Mouse (Mus musculus): Measurements from ENCODE around the gene Mrps16.

GRCm38 (mm10) chr14:20345885-20346284, 47.5 kb downstream of the Mrps16 start:
- TF ChIP-seq EP300 (IDR thresholded peaks at IDR 0.05; ENCODE audit: low read depth) (no peak), CTCF (IDR thresholded peaks at IDR 0.05; ENCODE audit: low read depth) (no peak)

Measured in liver, postnatal 0 days (tissue).